In genomic region chr9:14854585-14854984, GRCm38 (mm10) we compare ENCODE assay signal across 27 mouse cellular contexts. TPM values are rescaled to one million over a fixed set of nuclear protein-coding genes. Genes with fewer than 3 reads are reported as not detected.
DNase-seq lines count a peak whose midpoint lies in the region; ATAC-seq lines count a peak whose summit lies in the region.
"Had no signal": no experiment of that assay in that cellular context is flagged by ENCODE, and none has a peak within 500 bp of the region (broad histone marks: within the 10 kb centered on the region; RNA-seq: fewer than 3 reads in every experiment).

No protein-coding gene starts in this region.

- WGBS in hindbrain, embryonic 13.5 days: 61% methylated on average over 4 of the region's 4 CpGs
- WGBS in hindbrain, embryonic 12.5 days: 67% methylated on average over 4 of the region's 4 CpGs
- WGBS in midbrain, embryonic 14.5 days: 48% methylated on average over 4 of the region's 4 CpGs
- 68% methylated on average over 4 of the region's 4 CpGs for WGBS in midbrain, embryonic 10.5 days

- H3K4me1 ChIP-seq in hindbrain, embryonic 13.5 days (replicated peaks): peaks cover 5% of the 10 kb centered on the region; the same call in 1 of the 2 replicates
- H3K4me1 ChIP-seq in hindbrain, embryonic 12.5 days: no peaks in the 10 kb centered on the region
- H3K4me1 ChIP-seq in midbrain, embryonic 14.5 days (ENCODE audit: control insufficient read depth, insufficient read depth, low read length): no peaks in the 10 kb centered on the region; the same call in 1 of the 2 replicates
- H3K4me1 ChIP-seq in midbrain, embryonic 10.5 days: peaks cover under 1% of the 10 kb centered on the region
- H3K4me1 ChIP-seq: heart, embryonic 12.5 days; liver, embryonic 13.5 days had no signal

- no peak overlapping the region for H3K9ac ChIP-seq in hindbrain, embryonic 13.5 days
- no peak overlapping the region for H3K9ac ChIP-seq in hindbrain, embryonic 12.5 days
- no peak overlapping the region for H3K9ac ChIP-seq in midbrain, embryonic 14.5 days (replicated peaks; ENCODE audit: low read length)
- H3K9ac ChIP-seq: heart, embryonic 12.5 days; limb, embryonic 13.5 days; liver, embryonic 13.5 days; lung, embryonic 14.5 days; midbrain, embryonic 12.5 days had no signal

- no peaks in the 10 kb centered on the region for H3K36me3 ChIP-seq in hindbrain, embryonic 13.5 days
- H3K36me3 ChIP-seq in hindbrain, embryonic 12.5 days: no peaks in the 10 kb centered on the region
- no peaks in the 10 kb centered on the region for H3K36me3 ChIP-seq in midbrain, embryonic 14.5 days (ENCODE audit: control insufficient read depth, insufficient read depth, low read length)
- no peaks in the 10 kb centered on the region for H3K36me3 ChIP-seq in midbrain, embryonic 10.5 days
- H3K36me3 ChIP-seq: heart, embryonic 12.5 days; limb, embryonic 13.5 days; liver, embryonic 13.5 days; midbrain, embryonic 12.5 days had no signal

- no peak overlapping the region for H3K27ac ChIP-seq in hindbrain, embryonic 13.5 days
- no peak overlapping the region for H3K27ac ChIP-seq in hindbrain, embryonic 12.5 days
- no peak overlapping the region for H3K27ac ChIP-seq in midbrain, embryonic 14.5 days (replicated peaks; ENCODE audit: low read depth, low read length)
- H3K27ac ChIP-seq in midbrain, embryonic 10.5 days (replicated peaks): no peak overlapping the region
- H3K27ac ChIP-seq: limb, embryonic 13.5 days; liver, embryonic 13.5 days; midbrain, embryonic 12.5 days had no signal

- H3K4me3 ChIP-seq in hindbrain, embryonic 13.5 days: no peak overlapping the region
- H3K4me3 ChIP-seq in hindbrain, embryonic 12.5 days: no peak overlapping the region
- H3K4me3 ChIP-seq in midbrain, embryonic 14.5 days (replicated peaks; ENCODE audit: low read depth, low read length): no peak overlapping the region
- H3K4me3 ChIP-seq in midbrain, embryonic 10.5 days: no peak overlapping the region
- H3K4me3 ChIP-seq: heart, embryonic 12.5 days; limb, embryonic 13.5 days; liver, embryonic 13.5 days; midbrain, embryonic 12.5 days had no signal

- ATAC-seq in hindbrain, embryonic 13.5 days (ENCODE audit: low FRiP score): 0 out of 2 replicates have a peak, but pooled peaks have one; percentile 24
- ATAC-seq in hindbrain, embryonic 12.5 days (ENCODE audit: low FRiP score): no peak
- no peak for ATAC-seq in midbrain, embryonic 14.5 days (ENCODE audit: low FRiP score, low TSS enrichment)
- no peak for ATAC-seq in megakaryocyte, adult 5-6 weeks (ENCODE audit: poor library complexity, severe bottlenecking)
- ATAC-seq: forebrain, embryonic 16.5 days had no signal

- DNase-seq in midbrain, embryonic 14.5 days: peak; percentile 19
- no peak for DNase-seq in midbrain, embryonic 10.5 days (ENCODE audit: low spot score)
- DNase-seq in ES-CJ7 (ENCODE audit: low read depth, low spot score) (peak; percentile 73), ZHBTc4 (ENCODE audit: low read depth, low spot score) (peak; percentile 82)
- DNase-seq: adrenal gland, adult 8-10 months; B cell, adult 2 months; cerebellum, postnatal 14 days; embryo, embryonic 11 days; heart, postnatal 14 days; kidney, adult 9 months; kidney, postnatal 36 days; liver, embryonic 13.5 days; lung, embryonic 14.5 days; lung, postnatal 4 days; right cerebral cortex, postnatal 4 days; thymus, postnatal 25 days had no signal

- 0 out of 2 replicates have a peak, but pooled peaks cover 9% of the 10 kb centered on the region for H3K9me3 ChIP-seq in hindbrain, embryonic 13.5 days
- H3K9me3 ChIP-seq in hindbrain, embryonic 12.5 days (replicated peaks): no peaks in the 10 kb centered on the region
- no peaks in the 10 kb centered on the region for H3K9me3 ChIP-seq in midbrain, embryonic 14.5 days (ENCODE audit: control insufficient read depth, low read length)
- H3K9me3 ChIP-seq in midbrain, embryonic 10.5 days (replicated peaks): peaks cover 11% of the 10 kb centered on the region; the same call in 1 of the 2 replicates
- H3K9me3 ChIP-seq: heart, embryonic 12.5 days; liver, embryonic 13.5 days; midbrain, embryonic 12.5 days had no signal

- H3K4me2 ChIP-seq in hindbrain, embryonic 13.5 days: no peak overlapping the region
- no peak overlapping the region for H3K4me2 ChIP-seq in hindbrain, embryonic 12.5 days (replicated peaks)
- no peak overlapping the region for H3K4me2 ChIP-seq in midbrain, embryonic 14.5 days (ENCODE audit: low read length)
- H3K4me2 ChIP-seq: heart, embryonic 12.5 days; limb, embryonic 13.5 days; liver, embryonic 13.5 days; lung, embryonic 14.5 days; midbrain, embryonic 12.5 days had no signal

- H3K27me3 ChIP-seq in hindbrain, embryonic 13.5 days: peaks cover 19% of the 10 kb centered on the region
- peaks cover 15% of the 10 kb centered on the region for H3K27me3 ChIP-seq in hindbrain, embryonic 12.5 days
- peaks cover 9% of the 10 kb centered on the region; the same call in 1 of the 2 replicates for H3K27me3 ChIP-seq in midbrain, embryonic 14.5 days (ENCODE audit: control insufficient read depth, insufficient read depth, low read length)
- H3K27me3 ChIP-seq in midbrain, embryonic 10.5 days (ENCODE audit: low read depth, poor library complexity, severe bottlenecking): peaks cover 20% of the 10 kb centered on the region

RNA-seq across cellular contexts. Expression of gene Gpr83, which starts 5.4 kb away (rescaled TPM):
- polyA plus RNA-seq in hindbrain, embryonic 13.5 days (2015; fragmentation: Nextera tagmentation; extraction: Ambion mirVana): 0.70 and 1.1 TPM in 2 replicates
- polyA plus RNA-seq in hindbrain, embryonic 12.5 days (2016; fragmentation: Nextera tagmentation; extraction: Ambion mirVana): 1.6 and 1.7 TPM in 2 replicates
- polyA plus RNA-seq in midbrain, embryonic 14.5 days (2014; fragmentation: Nextera tagmentation; extraction: Ambion mirVana): 3.5 TPM in 2 replicates
- polyA plus RNA-seq in midbrain, embryonic 10.5 days (2016; fragmentation: Nextera tagmentation; extraction: Ambion mirVana): 0.25 and 0.40 TPM in 2 replicates
- total RNA-seq in megakaryocyte, adult 5-6 weeks (2015): not detected in 2 replicates
- total RNA-seq in megakaryocyte, adult 5-6 weeks (2017): not detected in 2 replicates
- polyA plus RNA-seq: heart, embryonic 12.5 days had no signal

RNA-seq across cellular contexts. Expression of gene Izumo1r, which starts 49.2 kb away (rescaled TPM):
- not detected in 2 replicates for polyA plus RNA-seq in hindbrain, embryonic 13.5 days (2015; fragmentation: Nextera tagmentation; extraction: Ambion mirVana)
- polyA plus RNA-seq in hindbrain, embryonic 12.5 days (2016; fragmentation: Nextera tagmentation; extraction: Ambion mirVana): not detected in 2 replicates
- not detected in 2 replicates for polyA plus RNA-seq in midbrain, embryonic 14.5 days (2014; fragmentation: Nextera tagmentation; extraction: Ambion mirVana)
- polyA plus RNA-seq in midbrain, embryonic 10.5 days (2016; fragmentation: Nextera tagmentation; extraction: Ambion mirVana): not detected in 2 replicates
- 0.50 TPM in 1 of 2 replicates, not detected in the other for total RNA-seq in megakaryocyte, adult 5-6 weeks (2015)
- 0.48 and 0.77 TPM in 2 replicates for total RNA-seq in megakaryocyte, adult 5-6 weeks (2017)
- total RNA-seq: adrenal gland, adult 8-10 months; gastrocnemius, postnatal 4 days; layer of hippocampus, postnatal 10 days had no signal
- polyA plus RNA-seq: forebrain, embryonic 16.5 days; heart, embryonic 12.5 days; intestine, embryonic 14.5 days; liver, embryonic 13.5 days; midbrain, embryonic 12.5 days; stomach, embryonic 16.5 days had no signal
